Mouse (Mus musculus): ENCODE results near the gene Dbndd2. TPM values are rescaled to one million over a fixed set of nuclear protein-coding genes. Genes with fewer than 3 reads are reported as not detected.

Dbndd2 gene
- total RNA-seq, 2 experiments from 2014 or later = 13.5 to 15.7 TPM

DNA sequence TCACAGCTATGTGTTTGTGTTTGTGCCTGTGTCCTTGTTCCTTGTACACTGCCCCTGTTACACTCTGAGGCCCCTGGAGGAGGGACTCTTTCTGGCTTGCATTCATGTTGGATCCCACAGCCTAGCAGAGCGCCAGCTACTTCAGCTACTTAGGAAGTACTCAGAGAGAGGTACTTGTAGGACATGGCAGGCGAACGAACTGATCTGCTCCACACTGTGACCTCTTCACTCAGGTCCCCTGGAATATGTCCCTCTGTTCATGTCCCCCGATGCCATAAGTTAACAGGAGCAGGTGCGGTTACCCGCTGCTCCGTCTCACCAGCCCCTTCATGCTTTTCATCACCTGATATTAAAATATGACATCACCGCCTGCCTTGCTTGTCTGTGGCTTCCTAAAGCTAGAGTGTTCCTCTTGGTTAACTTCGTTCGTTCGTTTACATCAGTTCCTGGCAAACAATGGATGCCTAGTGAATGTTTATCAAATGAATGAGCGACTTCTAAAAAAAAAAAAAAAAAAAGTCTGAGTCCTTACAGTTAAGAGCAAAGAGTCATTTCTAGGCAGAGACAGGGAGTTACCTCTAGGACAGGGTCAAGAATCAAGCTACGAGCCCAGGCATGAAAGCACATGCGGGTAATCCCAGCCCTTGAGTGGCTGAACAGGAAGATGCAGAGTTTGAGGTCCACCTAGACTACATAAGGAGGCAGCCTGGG, 32.7 kb upstream of the Dbndd2 start:
- DNase-seq (ENCODE audit: low spot score in 2 of 2) = no peak

DNA sequence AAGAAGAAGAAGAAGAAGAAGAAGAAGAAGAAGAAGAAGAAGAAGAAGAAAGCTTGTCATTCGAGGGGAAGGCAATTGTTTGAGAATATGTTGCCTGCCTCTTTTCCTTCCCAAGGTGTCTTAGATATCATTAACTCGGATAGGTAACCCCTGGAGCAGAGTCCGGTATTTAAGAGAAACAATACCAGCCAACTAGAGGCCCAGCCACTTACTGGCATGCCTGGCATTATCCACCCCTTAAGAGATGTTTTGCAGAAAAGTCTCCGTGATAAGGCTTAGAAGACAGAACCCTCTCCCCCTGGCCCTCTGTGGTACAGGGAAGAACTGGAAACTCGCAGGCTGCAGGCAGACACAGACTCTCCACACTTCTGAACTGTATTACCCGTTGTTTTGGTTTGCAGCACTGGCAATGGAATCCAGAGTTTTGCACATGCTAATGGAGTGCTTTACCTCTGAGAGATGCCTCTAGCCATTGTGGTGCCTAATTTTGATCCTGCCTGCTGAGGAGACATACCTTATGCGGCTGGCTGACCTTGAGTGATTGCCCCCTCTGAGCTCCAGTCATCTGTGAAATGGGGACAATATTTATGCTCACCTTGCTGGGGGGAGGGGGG, 31.9 kb upstream of the Dbndd2 start:
- no peak for DNase-seq (ENCODE audit: low spot score in 2 of 2)

DNA sequence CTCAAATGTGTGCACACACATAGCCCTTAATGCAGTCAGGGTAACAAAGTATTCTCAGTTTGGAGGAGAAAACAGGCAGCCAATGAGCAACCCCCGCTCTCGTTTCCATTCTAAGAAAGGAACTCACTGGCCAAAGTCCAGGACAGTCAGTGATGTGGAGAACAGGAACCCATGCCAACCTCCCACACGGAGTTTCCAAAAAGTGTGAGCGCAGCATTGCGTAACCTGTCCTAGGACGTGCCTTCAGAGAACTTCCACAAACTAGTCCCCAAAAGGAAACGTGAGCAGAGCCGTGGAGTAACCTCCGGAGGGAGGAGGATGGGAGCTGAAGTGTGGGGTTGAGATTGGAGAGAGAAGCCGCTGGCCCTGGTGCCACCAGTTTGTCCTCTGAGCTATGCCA, 31.1 kb upstream of the Dbndd2 start:
- peak in 1 of 2 experiments; percentile 48 for DNase-seq (ENCODE audit: low spot score in 2 of 2)

DNA sequence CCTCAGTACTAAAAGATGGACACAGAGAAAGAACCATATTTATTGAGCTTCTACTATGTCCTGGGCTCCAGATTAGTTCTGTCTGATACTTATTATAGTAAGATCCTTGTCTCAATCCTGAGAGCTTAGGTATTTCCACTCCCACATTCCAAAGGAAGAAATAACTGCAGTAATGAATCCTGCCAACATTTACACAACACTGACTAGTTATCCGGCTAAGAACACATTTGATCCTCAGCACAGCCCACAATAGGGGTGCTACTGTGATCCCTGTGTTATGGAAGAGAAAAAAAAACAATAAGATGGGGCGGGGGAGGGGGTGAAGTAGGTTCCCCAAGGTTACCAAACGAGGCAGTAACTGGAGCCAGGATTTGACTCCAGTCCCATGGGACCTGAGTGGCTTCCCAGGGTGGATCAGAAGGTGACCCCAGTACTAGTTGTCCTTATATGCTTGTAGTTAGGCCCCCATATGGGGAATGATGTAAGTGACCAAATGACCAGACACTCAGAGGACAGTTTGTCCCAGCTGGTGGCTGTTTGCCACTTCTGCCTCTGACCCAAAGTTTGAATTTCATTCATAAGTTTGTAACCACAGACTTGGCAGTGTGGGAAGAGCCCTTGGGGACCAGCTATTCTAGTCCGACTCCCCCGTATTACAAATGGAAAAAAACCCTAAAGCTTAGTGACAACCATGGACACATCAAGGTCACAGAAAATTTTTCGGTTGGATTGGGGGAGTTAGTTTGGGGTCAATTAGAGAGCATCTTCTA, 30.3 kb upstream of the Dbndd2 start:
- no peak for DNase-seq (ENCODE audit: low spot score in 2 of 2)

DNA sequence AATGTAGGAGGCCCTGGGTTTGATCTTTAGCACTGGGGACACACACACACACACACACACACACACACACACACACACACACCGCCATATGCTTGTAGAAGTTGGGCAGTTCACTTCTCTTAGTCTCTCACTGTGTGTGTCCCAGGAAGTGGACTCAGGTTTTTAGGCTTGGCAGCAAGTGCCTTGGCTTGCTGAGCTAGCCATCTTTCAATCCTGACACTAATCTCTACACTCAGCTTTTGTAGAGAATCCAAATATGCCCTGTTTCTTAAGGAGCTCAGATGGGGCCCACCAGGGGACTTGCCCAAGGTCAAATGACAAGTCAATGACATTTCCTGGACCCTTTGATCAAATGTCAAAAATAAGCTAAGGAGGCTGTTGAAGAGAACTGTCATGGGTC, 29.5 kb upstream of the Dbndd2 start:
- no peak for DNase-seq (ENCODE audit: low spot score in 2 of 2)

DNA sequence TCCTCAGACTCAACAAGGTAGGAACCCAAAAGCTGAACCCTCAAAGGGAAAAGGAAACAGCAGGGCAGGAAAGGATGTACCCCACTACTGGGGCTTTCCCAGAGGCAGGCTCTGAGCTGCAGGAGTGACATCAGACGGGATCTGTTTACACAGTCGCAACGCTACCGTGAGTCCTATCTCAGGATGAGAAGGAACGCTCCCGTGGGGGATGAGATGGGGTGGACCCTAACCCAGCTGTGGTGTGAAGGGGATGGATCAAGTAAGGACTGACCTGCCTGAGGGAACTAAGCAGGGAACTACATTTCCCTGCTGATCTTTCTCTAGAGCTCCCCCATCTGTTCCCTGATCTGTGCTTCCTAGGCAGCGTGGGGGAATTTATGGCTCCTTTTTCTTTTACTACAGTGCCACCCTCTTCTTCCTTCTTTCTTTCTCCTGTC, 29.0 kb upstream of the Dbndd2 start, which contains the start of gene Sys1:
Gene Sys1, plus strand, starts transcription at position 101 of the 437 bp plus-strand sequence.
- no peak for DNase-seq (ENCODE audit: low spot score in 2 of 2)

DNA sequence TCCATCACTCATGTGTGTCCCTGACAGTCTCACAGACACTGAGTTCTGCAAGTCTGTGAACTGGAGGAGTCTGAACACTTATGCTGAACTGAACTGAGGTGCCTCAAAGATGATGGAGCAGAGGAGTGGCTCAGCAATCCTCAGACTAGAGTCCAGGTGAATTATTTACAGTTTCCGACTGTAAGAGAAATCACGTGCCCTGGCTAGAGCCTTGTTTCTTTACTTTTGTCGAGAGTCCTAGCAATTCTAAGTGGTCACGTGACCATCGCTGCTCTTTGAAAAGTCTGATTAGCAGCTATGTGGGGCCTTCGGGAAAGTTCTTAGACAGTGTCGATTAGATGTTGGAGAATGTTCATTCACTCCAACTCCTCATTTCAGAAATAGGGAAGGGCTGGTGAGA, 28.0 kb upstream of the Dbndd2 start:
- DNase-seq (ENCODE audit: low spot score in 2 of 2) = no peak

DNA sequence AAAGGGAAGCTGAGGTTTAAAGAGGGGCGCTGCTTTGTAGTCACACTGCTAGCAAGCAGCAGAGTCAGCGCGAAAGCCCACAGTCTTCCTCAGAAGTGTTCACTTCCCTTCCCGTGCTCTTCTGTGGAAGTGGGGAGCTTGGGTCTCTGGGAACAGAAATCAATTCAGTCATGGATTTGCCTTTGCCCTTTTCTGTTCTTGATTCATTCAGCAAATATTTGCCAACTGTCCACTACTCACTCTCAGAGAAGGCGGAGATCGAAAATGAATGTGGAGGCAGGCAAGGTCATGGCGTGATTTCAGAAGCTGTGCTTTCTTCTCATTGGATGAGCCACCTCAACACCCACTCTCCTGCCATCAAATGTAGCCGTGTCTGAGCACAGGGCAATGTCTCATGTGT, 27.4 kb upstream of the Dbndd2 start:
- DNase-seq (ENCODE audit: low spot score in 2 of 2) = no peak

DNA sequence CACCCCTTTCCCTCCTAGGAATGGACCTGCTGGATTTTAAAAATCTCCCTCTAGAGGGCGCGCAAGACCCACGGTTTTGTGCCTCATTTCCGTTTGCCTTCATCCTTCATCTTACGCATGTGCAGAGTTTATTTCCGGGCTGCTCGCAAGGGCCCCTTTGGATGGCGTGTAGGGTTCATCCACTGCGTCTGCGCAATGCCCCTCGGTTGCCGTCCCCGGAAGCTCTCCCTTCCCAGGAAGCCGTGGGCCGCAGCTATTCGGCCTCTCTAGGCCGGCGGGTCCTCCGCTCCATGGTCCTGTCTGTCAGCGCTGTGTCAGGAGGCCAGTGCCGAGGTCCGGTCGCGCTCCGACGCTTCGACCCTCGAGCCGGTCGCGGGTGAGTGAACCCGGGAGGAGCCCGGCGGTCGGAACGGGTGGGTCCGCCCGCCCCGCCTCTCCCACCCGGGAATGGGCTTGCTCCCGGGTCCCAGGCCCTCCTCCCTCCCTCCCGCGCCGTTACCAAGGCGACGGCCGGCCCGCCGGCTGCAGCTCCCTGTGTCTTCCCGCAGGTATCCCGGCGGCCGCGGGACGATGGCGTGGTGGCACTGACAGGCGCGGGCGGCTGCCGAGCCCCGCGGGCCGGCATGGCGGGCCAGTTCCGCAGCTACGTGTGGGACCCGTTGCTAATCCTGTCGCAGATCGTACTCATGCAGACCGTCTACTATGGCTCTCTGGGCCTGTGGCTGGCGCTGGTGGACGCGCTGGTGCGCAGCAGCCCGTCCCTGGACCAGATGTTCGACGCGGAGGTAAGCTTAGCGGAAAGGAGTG, 25.0 kb upstream of the Dbndd2 start, which contains the start of gene Gm20458:
Gene Gm20458, plus strand, starts transcription at position 223 of the 807 bp plus-strand sequence.
- peak; percentile 86 to 93 for DNase-seq (ENCODE audit: low spot score in 2 of 2)

DNA sequence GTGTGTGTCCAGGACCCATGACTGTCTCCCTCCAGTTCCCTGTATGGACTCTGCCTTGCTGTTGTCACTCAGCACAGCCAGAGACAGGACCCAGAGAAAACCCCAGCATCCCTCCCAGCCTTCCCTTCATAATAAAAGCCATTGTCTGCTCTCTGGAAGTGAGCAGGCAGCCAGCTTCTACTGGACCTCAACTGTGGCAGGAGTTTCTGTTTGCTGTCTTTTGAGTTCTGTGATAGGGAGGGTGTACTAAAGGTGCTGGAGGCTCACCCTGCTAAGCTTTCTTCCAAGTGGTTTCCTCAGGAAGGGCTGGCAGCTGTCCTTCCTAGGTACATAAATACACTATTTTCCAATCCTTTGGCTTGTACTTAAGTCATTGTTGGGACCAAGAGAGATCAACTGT, 20.7 kb upstream of the Dbndd2 start:
- DNase-seq (ENCODE audit: low spot score in 2 of 2) = no peak

DNA sequence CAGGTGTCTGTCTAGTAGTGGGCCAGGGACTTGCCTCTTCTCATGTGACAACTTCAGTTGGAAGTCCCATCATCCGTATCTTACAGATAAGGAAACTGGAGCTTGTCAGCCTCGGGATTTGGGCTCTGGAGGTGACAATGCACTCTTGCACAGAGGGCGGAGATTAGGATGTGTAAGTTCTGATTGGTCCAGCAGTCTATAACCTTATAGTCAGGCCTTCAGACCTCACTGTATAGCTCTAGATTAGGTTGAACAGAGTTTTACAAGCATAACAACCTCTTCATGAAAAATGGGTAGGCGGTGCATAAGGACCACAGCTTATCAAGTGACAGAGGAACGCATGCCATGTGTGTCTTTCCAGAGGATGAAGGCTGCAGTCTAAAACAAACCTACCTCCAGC, 19.1 kb upstream of the Dbndd2 start:
- no peak for DNase-seq (ENCODE audit: low spot score in 2 of 2)

DNA sequence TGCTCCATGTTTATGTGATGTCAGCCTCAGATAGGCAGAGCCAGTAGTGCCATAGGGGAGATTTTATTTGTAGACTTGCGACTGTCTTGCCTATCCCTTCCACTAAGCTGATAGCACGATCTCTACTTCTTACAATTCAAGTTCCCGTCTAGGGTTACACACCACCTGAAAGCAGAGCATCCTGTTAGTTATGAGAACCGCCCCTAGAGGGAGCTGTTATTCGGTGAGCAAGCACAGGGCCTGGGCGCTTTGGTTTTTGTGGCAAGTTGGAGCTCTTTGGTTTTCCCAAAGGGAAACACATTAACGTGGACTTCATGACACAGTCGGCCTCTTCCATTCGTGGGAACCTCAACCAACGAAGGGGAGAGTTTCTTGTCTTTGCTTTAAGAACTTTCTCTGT, 15.7 kb upstream of the Dbndd2 start:
- peak in 1 of 2 experiments; percentile 43 for DNase-seq (ENCODE audit: low spot score in 2 of 2)

DNA sequence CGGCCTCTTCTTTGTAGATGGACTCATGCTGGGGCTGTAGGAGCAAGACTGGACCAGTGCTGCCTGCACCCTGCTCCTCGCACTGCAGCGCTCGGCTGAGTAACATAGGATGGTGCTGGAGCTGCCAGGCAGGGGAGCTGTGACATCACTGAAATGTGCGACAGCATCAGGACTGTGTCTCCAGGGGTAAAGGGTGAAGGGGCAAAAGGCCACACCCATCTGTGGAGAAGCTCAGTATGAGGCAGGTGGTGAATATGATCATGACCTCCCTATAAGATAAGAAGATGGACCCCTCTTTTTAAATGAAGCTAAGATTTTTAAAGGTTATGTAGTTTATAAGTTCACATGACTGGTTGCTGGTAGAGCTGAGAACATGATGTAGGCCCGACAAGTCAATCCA, 12.3 kb upstream of the Dbndd2 start, which contains the start of gene Trp53tg5:
Gene Trp53tg5, minus strand, starts transcription at position 101 of the 400 bp plus-strand sequence.
- DNase-seq (ENCODE audit: low spot score in 2 of 2) = no peak

DNA sequence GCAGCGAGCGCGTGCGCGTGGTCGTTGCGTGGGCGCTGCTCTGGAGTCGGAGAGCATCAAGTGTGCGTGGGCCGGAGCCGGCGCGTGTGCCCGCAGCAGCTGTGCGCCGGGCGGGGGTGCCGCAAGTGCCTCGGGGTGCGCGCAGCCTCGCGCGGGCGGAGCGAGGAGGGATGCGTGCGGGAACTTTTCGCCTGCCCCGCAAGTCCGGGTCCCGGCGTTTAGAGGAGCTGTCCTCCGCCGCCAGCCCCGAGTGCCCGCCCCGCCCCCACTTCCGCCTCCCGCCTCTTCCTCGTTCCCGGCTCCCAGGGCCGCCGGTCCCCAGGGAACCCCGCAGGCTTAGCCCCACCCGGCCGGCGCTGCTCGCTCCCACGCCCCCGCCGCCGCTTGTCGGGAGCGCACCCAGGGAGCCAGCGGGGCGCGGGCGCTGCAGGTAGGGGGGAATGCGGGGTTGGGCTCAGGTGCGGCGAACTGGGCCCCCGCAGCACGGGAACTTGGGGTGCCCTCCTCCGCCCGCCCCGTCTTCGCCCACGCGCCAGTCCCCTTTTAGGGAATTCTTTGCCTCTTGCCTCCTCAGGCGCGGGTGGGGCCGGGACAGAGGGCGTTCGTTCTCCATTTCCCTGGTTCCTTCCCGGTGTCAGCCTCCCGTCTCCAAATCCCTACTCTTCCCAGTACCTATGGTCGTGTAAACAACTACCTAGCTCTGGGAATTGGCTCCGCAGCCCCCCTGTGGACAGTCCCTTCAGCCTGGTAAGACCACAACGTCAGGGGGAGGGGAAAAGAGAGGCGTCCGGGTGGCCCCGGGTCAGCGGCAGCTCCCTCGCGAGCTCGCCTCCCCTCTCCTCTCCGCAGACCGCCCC, 580 bp downstream of the Dbndd2 start:
- DNase-seq (ENCODE audit: low spot score in 2 of 2) = peak in 1 of 2 experiments; percentile 57

DNA sequence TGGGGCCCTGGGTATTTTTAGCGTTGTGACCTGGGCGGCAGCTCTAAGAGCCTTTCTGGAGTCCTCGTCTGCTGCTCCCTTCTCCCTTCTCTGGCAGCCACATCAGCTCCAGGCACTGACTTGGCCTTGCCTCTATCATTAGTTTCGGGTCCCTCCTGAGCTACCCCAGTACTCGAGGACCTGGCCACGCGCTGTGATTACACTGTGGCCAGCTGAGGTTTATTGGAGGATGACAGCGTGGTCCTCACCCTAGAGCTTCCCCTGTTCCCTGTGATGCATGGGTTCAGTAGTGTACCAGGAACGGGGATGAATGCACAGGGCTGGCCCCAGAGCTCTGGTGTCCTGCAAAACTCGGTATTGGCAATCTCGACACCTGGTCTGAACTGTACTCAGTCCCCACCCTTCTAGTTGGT, 1.2 kb downstream of the Dbndd2 start:
- DNase-seq (ENCODE audit: low spot score in 2 of 2) = no peak

DNA sequence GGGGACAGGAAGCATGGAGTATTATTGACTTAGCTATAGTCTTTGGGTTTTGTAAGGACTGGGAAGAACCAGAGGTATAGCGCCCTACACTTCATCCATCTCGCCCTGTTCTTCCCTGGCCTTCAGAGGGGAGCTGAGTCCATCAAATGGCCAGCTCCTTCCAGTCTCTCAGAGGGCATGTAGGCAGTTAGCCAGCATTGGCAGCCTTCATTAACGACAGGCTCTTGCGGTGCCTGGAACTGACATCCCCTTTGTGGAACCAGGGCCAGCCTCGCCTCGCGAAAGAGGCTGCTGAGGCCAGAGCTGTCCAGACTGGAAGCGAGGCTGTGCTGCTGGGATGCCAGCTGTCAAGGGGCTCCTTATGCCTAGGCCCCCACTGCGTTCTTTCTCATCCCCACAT, 1.9 kb downstream of the Dbndd2 start:
- DNase-seq (ENCODE audit: low spot score in 2 of 2) = no peak

DNA sequence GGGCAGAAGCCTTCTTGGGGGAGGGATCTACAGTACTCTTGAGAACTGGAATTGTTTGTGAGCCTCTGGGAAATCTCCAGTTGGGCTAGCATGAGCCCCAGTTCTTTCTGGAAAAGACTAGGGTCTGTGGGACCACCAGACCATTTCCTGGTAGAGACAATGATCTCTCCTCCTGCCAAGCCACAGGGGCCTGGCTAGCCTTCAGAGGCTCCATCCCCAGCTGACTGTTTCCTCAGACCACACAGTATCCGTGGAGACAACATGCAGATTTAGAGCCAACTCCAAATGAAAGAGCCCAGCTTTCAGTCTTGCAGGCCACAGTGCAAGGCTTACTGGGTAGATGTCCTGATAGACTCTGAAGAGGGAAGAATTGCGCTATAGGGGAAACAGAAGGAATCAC, 8.2 kb downstream of the Dbndd2 start:
- DNase-seq (ENCODE audit: low spot score in 2 of 2) = no peak

DNA sequence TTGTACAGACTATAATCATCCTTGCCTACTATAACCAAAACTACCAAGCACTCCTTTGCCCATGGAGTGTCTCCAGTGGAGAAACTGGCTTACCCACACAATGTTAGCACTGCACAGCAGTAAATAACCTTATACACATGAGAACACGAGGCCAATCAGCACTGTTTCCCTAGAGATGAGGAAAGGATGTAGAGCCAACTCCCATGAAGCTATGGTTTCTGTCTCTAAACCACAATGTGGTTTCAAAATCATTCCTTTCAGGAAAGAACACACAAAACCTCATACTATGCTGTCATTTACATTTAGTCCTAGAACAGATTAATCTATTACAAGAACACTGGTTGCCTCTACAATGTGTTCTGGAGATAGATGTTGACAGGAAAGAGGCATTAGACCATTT, 10.4 kb downstream of the Dbndd2 start:
- no peak for DNase-seq (ENCODE audit: low spot score in 2 of 2)

DNA sequence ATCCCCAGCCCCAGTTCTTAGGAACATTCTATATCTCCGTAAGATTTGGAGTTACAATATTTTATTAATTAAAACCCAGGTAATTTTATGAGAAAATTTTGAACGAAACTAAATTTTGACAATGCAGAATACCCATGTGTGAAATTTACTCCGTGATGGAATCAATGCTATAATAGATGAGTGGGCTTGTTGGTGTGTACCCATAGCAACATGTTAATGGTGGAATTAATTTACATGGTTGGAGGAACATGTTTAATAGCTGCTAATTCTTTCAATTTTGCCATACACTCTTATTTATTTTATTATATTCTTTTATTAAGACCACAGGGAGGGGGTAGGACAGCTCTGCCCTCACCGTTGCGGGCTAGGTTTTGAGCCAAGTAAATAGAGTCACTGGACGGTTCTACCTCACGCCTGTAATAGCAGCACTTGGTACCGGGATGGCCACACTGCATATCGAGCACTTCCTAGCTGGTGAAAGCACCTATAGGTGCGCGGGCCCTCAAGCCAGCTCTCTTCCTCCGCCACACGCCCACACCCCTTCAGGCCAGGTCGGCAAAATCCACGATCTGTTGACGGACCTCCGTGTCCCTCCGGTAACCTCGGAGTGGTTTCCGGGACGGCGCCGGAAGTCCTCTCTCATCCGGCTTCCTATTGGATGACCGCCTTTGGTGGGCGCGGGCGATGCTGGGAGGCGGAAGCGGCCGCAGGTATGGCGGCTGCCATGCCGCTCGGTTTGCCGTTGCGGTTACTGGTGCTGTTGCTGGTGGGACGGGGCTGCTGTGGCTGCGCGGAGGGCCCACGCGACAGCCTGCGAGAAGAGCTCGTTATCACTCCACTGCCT, 11.2 kb downstream of the Dbndd2 start, which contains the start of gene Pigt:
Gene Pigt, plus strand, starts transcription at position 674 of the 844 bp plus-strand sequence.
- peak; percentile 67 to 85 for DNase-seq (ENCODE audit: low spot score in 2 of 2)
